Mouse (Mus musculus): Measurements from ENCODE around the gene Bclaf3.

DNA sequence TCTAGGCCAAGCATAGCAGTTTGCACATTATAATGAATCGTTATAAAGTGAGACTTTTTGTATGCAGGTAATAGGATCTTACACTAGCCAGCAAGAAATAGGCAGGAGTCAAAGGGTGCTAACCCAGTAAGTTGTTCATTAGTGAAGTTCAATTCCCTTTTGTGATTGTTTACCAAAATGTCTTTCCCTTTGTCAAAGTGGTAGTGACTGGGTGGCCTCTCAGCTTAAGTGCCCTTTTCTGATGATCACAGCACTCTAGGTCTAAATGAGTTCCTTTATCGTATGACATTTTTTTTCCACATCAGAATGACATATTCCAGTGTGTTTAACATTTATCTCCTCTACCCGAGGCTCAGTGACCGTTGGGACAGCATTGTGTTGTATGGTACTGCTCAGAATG, 102.1 kb downstream of the Bclaf3 start:
- TF ChIP-seq POLR2A (IDR thresholded peaks at IDR 0.05; ENCODE audit: low read depth, low read length) (no peak), CTCF (IDR thresholded peaks at IDR 0.05; ENCODE audit: extremely low read depth, insufficient read depth, insufficient read length, insufficient replicate concordance) (no peak)
